Mouse (Mus musculus): ENCODE data around the gene Atad5.
A peak's percentile ranks its signal among the peaks of the same experiment; 100 is the strongest.
"Not testable (repeated sequence)": the region's sequence is repeated elsewhere in the genome, so short reads cannot be mapped to it uniquely, and the experiment has no call there.

Gene Atad5

DNA sequence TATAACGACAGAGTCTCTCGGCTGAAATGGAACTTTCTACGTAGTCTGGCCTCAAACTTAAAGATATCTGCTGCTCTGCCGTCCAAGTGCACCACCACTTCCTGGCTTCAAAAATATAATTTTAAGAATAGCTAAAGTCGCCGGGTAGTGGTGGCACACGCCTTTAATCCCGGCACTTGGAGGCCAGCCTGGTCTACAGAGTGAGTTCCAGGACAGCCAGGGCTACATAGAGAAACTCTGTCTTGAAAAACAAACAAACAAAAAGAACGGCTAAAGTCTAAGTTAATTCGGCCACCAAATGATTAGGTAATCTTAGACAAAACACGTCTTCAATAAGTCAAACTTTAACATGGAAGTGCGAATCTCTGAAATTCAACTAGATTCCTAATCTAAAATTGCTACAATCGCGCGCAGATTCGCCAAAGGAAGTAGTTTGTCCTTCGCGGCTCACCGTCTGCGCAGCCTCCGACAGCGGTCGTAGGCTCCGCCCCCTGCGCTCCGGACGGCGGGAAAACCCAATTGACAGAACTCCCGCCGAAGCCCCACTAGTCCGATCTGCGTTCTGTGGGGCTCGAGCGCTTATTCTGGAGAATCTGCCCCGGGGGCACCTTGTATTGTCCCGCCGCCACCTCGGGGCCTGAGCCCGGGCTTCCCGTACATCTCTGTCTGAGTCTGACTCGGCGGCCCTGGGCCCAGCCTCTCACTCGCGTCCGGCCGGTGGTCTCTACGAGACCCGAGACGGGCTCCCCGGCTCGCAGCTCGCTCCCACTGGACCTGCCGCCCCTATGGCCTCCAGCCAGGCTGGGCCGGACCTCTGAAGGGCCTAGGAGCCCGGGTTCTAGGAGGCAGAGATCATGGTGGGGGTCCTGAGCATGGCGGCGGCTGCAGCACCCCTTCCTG is at the start of gene Atad5:
Atad5 (plus strand) TSS at position 484 of the 900 bp plus-strand sequence.
- Histone ChIP-seq H3K36me3 (ENCODE audit: control insufficient read depth, insufficient read depth, low read length, poor library complexity, severe bottlenecking) (no peaks in the 10 kb centered on the region), H3K27me3 (ENCODE audit: control insufficient read depth, insufficient read depth, low read length, poor library complexity, severe bottlenecking) (no peaks in the 10 kb centered on the region)
- peak; percentile 92 for DNase-seq (ENCODE audit: low read depth, low spot score)

DNA sequence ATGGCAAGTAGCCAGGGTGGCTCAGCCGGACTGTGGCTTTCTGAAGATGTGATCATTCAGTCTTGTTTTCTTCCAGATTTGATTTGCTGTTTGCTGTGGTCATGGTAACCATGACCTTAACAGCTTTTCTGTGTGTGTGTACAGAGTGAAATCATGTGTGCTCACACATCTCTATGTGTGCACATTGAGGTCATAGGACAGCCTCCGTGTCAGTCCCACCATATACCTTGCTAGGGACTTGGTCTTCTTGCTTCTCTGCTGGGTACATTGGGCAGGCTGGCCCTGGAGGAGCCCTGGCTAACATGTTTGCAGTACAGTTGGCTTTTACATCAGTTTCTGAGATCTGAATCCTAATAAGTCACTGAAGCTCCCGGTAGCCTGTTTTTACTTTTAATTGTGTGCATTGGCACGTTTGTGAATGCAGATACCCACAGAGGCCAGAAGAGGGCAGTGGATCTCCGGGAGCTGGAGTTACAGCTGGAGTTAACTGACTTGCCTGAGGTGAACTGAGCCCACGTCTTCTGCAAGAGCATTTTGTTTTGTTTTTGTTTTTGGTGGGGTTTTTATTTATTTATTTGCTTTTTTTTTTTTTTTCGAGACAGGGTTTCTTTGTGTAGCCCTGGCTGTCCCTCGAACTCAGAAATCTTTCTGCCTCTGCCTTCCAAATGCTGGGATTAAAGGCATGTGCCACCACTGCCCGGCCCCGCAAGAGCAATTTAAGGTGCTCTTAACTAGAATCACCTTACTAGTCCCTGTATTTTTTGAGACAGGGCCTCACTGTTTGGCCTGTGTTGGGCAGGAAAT is 46.4 kb upstream of the Atad5 start:
- Histone ChIP-seq H3K36me3 (ENCODE audit: control insufficient read depth, insufficient read depth, low read length, poor library complexity, severe bottlenecking) (peaks cover 4% of the 10 kb centered on the region; the same call in 1 of the 2 replicates), H3K27me3 (ENCODE audit: control insufficient read depth, insufficient read depth, low read length, poor library complexity, severe bottlenecking) (no peaks in the 10 kb centered on the region)
- DNase-seq (ENCODE audit: low read depth, low spot score): peak; percentile 77

DNA sequence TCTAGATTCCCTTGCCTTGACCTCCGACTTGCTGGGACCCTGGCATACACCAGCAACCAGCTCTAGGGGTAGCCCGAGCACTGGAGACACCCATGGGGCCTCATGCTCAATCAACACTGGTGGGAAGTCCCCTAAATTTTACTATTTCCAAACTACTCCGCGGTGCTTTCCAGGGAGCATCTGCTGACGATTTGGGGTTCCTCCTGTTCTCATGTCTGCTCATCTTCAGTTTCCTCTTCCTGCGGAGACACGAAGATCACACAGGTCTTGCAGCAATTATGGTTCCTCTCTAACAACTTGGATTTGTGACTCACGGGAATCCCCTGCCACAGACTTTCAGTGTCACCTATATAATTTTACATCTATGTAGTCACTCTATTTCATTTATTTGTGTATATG is 45.8 kb upstream of the Atad5 start:
- DNase-seq (ENCODE audit: low read depth, low spot score): peak; percentile 32
- peaks cover 6% of the 10 kb centered on the region; the same call in 1 of the 2 replicates for H3K36me3 ChIP-seq (ENCODE audit: control insufficient read depth, insufficient read depth, low read length, poor library complexity, severe bottlenecking)

DNA sequence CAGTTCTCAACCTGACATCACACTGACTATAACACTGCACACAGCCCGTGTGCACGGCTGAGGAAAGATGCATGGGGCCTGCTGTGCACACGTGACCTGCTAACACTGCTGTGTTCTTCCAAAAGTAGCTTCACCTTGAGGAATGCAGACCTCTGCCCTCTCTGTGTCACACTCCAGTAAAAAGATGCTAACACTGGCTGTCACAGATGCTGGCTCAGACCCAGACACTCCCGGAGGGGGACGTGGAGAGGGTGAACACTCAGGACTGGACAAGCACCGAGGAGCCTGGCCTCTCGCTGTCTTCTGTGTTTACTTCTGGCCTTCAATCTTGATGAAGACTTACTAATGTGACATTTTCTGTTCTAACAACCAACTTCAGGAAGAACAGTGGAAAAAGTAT is 42.3 kb upstream of the Atad5 start:
- H3K36me3 ChIP-seq (ENCODE audit: control insufficient read depth, insufficient read depth, low read length, poor library complexity, severe bottlenecking): peaks cover 12% of the 10 kb centered on the region
- DNase-seq (ENCODE audit: low read depth, low spot score): no peak
- no peaks in the 10 kb centered on the region for H3K27me3 ChIP-seq (ENCODE audit: control insufficient read depth, insufficient read depth, low read length, poor library complexity, severe bottlenecking)

More for the DNA sequence above, 45.8 kb upstream of the Atad5 start:
- H3K27me3 ChIP-seq (ENCODE audit: control insufficient read depth, insufficient read depth, low read length, poor library complexity, severe bottlenecking): no peaks in the 10 kb centered on the region

DNA sequence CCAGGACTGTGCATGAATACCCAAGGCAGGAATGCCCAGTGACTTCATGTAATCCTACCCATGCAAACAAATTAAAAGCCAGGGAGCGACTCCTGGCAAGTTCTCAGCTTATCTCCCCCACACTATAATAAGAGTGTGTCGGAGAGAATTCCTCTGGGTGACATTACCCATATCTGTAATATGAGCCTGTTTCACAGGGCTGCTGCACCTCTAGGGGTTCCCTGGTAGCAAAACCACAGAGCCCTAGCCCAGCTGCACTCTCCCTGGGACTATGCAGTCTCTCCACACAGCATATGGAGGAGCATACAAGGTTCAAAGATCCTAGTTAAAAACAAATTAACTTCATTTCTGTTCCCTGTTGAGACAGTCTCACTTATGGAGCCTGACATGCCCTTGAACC is 39.1 kb upstream of the Atad5 start:
- DNase-seq (ENCODE audit: low read depth, low spot score): no peak
- peaks cover 24% of the 10 kb centered on the region for H3K36me3 ChIP-seq (ENCODE audit: control insufficient read depth, insufficient read depth, low read length, poor library complexity, severe bottlenecking)

DNA sequence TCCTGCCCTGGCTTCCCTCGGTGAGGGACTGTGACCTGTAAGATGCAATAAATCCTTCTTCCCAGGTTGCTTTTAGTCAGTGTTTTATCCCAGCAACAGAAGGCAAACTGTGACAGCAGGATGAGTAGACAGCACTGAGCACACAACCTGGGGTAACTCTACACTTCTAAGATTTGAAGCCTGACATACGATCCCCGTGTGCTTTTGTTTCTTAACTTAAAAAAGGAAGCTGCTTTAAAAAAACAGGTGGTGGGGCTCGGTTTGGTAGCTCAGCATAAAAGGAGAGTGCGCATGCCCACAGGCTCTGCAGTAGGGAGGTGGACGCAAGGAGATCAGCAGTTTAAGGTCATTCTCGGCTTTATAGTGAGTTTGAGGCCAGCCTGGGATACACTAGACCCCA is 36.7 kb upstream of the Atad5 start:
- H3K36me3 ChIP-seq (ENCODE audit: control insufficient read depth, insufficient read depth, low read length, poor library complexity, severe bottlenecking): peaks cover 34% of the 10 kb centered on the region
- no peak for DNase-seq (ENCODE audit: low read depth, low spot score)
- H3K27me3 ChIP-seq (ENCODE audit: control insufficient read depth, insufficient read depth, low read length, poor library complexity, severe bottlenecking): no peaks in the 10 kb centered on the region

More for the DNA sequence above, 39.1 kb upstream of the Atad5 start:
- no peaks in the 10 kb centered on the region for H3K27me3 ChIP-seq (ENCODE audit: control insufficient read depth, insufficient read depth, low read length, poor library complexity, severe bottlenecking)

DNA sequence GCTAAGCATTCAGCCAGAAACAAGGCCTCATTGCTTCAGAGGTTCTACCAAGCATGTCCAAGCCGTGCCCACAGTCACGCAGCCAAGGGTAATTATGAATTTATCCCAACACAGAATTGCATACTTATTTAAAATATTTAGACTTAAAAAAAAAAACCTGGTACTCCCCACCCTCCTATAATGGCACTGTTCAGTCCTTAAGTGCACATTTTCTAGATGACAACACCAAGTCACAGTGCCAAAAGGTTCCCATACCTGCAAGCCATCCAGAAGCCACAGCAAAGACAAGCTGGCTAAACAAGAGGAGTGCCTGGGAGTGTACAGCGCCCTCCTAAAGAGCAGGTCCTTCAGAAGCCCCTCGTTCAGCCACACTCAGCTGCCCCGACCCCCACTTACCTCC is 36.0 kb upstream of the Atad5 start:
- Histone ChIP-seq H3K36me3 (ENCODE audit: control insufficient read depth, insufficient read depth, low read length, poor library complexity, severe bottlenecking) (peaks cover 37% of the 10 kb centered on the region), H3K27me3 (ENCODE audit: control insufficient read depth, insufficient read depth, low read length, poor library complexity, severe bottlenecking) (no peaks in the 10 kb centered on the region)
- DNase-seq (ENCODE audit: low read depth, low spot score): no peak

DNA sequence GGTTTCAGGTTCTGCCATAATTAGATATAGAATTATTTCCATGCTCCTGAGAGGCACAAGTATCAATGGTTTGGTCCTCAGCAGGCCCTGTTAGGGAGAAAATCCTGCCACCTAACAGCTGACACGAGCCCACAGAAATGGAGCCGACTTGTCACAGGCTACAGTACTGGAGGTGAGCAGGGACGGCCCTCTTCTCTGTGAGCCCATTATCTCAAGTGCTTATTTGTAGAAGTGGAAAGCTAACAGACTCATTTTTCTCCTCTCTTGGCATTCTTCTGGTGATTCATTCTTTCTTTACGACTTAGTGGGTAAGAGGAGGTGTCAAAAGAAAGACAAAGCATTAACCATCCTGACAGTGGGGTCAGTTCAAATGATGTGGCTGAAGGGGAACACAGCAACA is 34.5 kb upstream of the Atad5 start:
- Histone ChIP-seq H3K27me3 (ENCODE audit: control insufficient read depth, insufficient read depth, low read length, poor library complexity, severe bottlenecking) (no peaks in the 10 kb centered on the region), H3K36me3 (ENCODE audit: control insufficient read depth, insufficient read depth, low read length, poor library complexity, severe bottlenecking) (peaks cover 44% of the 10 kb centered on the region)
- DNase-seq (ENCODE audit: low read depth, low spot score): no peak

DNA sequence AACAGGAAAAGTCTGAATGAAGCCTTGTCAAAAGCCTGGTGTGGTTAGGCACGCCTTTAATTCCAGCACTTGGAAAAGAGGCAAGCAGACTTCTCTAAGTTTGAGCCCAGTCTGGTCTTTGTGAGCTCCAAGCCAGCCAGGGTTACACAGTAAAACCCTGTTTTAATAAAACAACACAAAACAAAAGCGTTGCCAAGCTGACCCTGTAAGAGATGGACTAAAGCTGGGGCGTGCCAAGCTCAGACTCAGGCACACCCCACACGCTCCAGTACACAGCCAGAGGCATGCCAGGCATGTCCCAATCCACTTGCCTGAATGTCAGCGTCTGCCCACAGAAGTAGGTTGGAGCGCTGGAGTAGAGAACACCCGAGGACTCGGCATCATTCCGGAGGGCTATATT is 33.1 kb upstream of the Atad5 start:
- peaks cover 46% of the 10 kb centered on the region for H3K36me3 ChIP-seq (ENCODE audit: control insufficient read depth, insufficient read depth, low read length, poor library complexity, severe bottlenecking)
- no peak for DNase-seq (ENCODE audit: low read depth, low spot score)
- no peaks in the 10 kb centered on the region for H3K27me3 ChIP-seq (ENCODE audit: control insufficient read depth, insufficient read depth, low read length, poor library complexity, severe bottlenecking)

DNA sequence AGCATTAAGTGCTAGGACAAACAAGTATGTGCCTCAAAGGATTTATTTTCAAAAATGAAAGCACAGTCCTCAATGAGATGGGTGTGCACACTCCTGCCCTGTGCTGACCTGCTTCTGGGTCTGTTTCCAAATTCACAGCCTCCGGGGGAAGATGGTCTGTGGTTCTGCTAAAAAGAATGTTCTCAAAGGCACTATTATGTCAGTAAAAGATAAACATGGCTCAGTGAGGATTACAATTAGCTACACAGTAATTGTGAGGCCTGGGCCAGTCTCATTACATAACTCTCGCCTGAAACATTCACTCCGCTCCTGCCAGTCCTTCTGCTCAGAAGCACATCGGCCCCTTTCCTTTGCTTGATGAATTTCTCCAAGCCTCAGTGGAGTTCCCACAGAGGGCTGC is 27.0 kb upstream of the Atad5 start:
- H3K27me3 ChIP-seq (ENCODE audit: control insufficient read depth, insufficient read depth, low read length, poor library complexity, severe bottlenecking): no peaks in the 10 kb centered on the region
- no peak for DNase-seq (ENCODE audit: low read depth, low spot score)
- peaks cover 32% of the 10 kb centered on the region for H3K36me3 ChIP-seq (ENCODE audit: control insufficient read depth, insufficient read depth, low read length, poor library complexity, severe bottlenecking)

DNA sequence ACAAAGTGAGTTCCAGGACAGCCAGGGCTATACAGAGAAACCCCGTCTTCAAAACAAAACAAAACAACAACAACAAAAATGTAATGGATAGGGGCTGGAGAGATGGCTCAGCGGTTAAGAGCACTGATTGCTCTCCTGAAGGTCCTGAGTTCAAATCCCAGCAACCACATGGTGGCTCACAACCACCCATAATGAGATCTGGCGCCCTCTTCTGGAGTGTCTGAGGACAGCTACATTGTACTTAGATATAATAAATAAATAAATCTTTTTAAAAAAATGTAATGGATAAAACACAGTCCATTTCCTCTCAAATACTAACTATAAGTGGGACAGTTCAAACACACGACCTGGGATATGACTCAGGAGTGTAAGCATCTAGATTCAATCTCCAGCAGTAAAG is 22.8 kb upstream of the Atad5 start:
- not testable (repeated sequence) for DNase-seq (ENCODE audit: low read depth, low spot score); H3K27me3 ChIP-seq (ENCODE audit: control insufficient read depth, insufficient read depth, low read length, poor library complexity, severe bottlenecking); H3K36me3 ChIP-seq (ENCODE audit: control insufficient read depth, insufficient read depth, low read length, poor library complexity, severe bottlenecking)

DNA sequence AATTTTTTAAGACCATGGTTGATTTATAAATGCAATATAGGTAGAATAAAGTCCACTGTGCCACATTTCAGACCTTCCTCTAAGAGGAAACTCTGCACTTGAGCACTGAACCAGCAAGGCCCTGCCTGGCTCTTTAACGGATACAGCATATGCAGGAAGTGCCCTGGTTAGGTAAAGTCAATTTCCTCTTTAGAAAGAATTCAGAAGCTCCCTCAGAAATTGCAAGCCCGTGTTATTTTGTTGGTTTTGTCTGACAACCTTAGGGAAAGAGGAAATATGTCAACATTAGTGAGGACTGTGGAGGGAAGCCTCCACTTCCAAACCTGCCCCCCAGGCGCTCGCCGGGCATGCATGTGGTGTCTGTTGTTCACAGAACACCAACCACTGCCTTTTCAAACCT is 21.6 kb upstream of the Atad5 start:
- peaks cover 4% of the 10 kb centered on the region for H3K36me3 ChIP-seq (ENCODE audit: control insufficient read depth, insufficient read depth, low read length, poor library complexity, severe bottlenecking)
- no peaks in the 10 kb centered on the region for H3K27me3 ChIP-seq (ENCODE audit: control insufficient read depth, insufficient read depth, low read length, poor library complexity, severe bottlenecking)
- peak; percentile 71 for DNase-seq (ENCODE audit: low read depth, low spot score)

DNA sequence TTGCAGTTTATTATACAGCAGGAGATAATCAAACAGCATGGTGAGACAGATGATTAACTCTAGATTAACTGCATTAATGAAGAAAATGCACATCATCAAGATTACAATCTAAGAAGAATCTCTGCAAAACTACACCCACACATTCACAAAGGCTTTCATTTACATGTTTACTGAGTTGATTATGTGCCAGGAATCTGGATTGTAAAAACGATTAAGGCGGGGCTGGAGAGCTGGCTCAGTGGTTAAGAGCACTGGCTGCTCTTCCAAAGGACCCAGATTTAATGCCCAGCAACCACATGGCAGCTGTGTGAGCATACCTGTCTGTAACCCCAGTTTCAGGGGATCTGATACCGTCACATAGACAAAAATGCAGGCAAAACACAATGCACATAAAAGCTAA is 19.4 kb upstream of the Atad5 start:
- Histone ChIP-seq H3K36me3 (ENCODE audit: control insufficient read depth, insufficient read depth, low read length, poor library complexity, severe bottlenecking) (no peaks in the 10 kb centered on the region; the same call in 1 of the 2 replicates), H3K27me3 (ENCODE audit: control insufficient read depth, insufficient read depth, low read length, poor library complexity, severe bottlenecking) (no peaks in the 10 kb centered on the region)
- no peak for DNase-seq (ENCODE audit: low read depth, low spot score)

DNA sequence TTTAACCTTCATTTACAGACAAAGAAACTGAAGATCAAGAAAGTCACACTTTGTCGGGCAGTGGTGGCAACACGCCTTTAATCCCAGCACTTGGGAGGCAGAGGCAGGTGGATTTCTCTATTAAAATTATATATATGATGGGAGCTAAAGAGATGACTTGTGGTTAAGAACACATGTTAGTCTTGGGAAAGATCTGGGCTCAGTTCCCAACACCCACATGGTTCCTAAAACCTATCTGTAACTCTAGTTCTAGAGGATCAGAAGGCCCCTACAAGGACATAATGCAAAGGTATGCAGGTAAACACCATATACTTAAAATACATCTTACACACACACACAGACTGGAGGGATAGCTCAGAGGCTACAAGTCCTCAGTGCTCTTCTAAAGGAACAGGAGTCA is 18.2 kb upstream of the Atad5 start:
- Histone ChIP-seq H3K36me3 (ENCODE audit: control insufficient read depth, insufficient read depth, low read length, poor library complexity, severe bottlenecking) (no peaks in the 10 kb centered on the region), H3K27me3 (ENCODE audit: control insufficient read depth, insufficient read depth, low read length, poor library complexity, severe bottlenecking) (no peaks in the 10 kb centered on the region)
- no peak for DNase-seq (ENCODE audit: low read depth, low spot score)

DNA sequence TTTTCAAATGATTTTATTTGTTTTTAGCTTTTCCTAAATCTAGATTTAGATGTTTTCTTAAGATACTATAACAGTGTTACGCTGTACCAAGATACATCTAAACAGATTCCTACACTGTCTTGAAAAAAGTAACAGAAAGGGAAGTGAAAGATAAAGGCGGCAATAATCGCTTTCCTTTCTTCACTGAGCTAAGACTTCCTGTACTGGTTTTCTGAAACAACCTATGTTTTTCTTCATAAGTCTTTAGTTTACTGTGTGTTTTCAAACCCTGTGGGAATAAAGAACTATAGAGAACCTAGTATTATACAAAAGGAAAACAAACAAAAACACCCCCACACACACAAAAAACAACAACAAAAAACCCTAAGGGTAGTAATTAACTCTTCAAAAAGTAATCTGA is 16.8 kb upstream of the Atad5 start:
- DNase-seq (ENCODE audit: low read depth, low spot score): peak; percentile 71
- no peaks in the 10 kb centered on the region for H3K27me3 ChIP-seq (ENCODE audit: control insufficient read depth, insufficient read depth, low read length, poor library complexity, severe bottlenecking)
- H3K36me3 ChIP-seq (ENCODE audit: control insufficient read depth, insufficient read depth, low read length, poor library complexity, severe bottlenecking): peaks cover 4% of the 10 kb centered on the region

Measured in splenic B cell, adult 2 months (primary cell).